Mouse (Mus musculus): ENCODE data around the gene Ccdc73. TPM values are rescaled to one million over a fixed set of nuclear protein-coding genes. Genes with fewer than 3 reads are reported as not detected.
"Not testable (repeated sequence)": the region's sequence is repeated elsewhere in the genome, so short reads cannot be mapped to it uniquely, and the experiment has no call there.

Ccdc73 gene
- polyA plus RNA-seq, 1 experiment, result not detected

- Histone ChIP-seq H3K4me3 (replicated peaks; ENCODE audit: extremely low read depth, low read depth, low read length) (no peak overlapping the region), H3K4me1 (ENCODE audit: control insufficient read depth, insufficient read depth, low read length) (no peaks in the 10 kb centered on the region)
- TF ChIP-seq POLR2A (IDR thresholded peaks at IDR 0.05; ENCODE audit: borderline replicate concordance, extremely low read depth, low read depth, low read length) (no peak), CTCF (IDR thresholded peaks at IDR 0.05; ENCODE audit: insufficient read depth, low read length) (no peak)
- 84% methylated on average over 12 of the region's 12 CpGs for WGBS
- no peak for DNase-seq
These were observed 153.7 kb downstream of the Ccdc73 start for GRCm38 (mm10) chr2:105021256-105021655.

DNA sequence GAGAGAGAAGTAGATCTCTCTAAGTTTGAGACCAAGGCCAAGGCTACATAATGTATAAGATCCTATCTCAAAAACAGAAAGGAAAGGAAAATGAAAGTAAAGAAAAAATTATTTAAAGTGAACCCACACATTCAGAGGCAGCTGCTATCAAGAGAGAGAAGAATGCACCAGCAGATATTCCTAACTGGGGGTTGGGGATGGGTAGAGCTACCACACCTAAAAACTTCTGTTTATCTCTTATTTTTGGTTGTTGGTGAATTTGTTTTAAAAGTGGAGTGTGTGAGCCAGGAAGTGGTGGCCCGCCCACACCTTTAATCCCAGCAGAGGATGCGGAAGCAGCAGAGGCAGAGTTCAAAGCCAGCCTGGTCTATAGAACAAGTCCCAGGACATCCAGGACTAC, 154.2 kb downstream of the Ccdc73 start:
- no peak for TF ChIP-seq CTCF (IDR thresholded peaks at IDR 0.05; ENCODE audit: insufficient read depth, low read length)
- TF ChIP-seq POLR2A (IDR thresholded peaks at IDR 0.05; ENCODE audit: borderline replicate concordance, extremely low read depth, low read depth, low read length), result no peak
- no peak for DNase-seq
- H3K4me3 ChIP-seq (replicated peaks; ENCODE audit: extremely low read depth, low read depth, low read length), result no peak overlapping the region
- H3K4me1 ChIP-seq (ENCODE audit: control insufficient read depth, insufficient read depth, low read length), result no peaks in the 10 kb centered on the region
- WGBS, result 90% methylated on average over 2 of the region's 2 CpGs

- Histone ChIP-seq H3K4me1 (ENCODE audit: control insufficient read depth, insufficient read depth, low read length) (no peaks in the 10 kb centered on the region), H3K4me3 (replicated peaks; ENCODE audit: extremely low read depth, low read depth, low read length) (no peak overlapping the region)
- TF ChIP-seq CTCF (IDR thresholded peaks at IDR 0.05; ENCODE audit: insufficient read depth, low read length) (no peak), POLR2A (IDR thresholded peaks at IDR 0.05; ENCODE audit: borderline replicate concordance, extremely low read depth, low read depth, low read length) (no peak)
- DNase-seq, result no peak
- WGBS, result 62% methylated on average over 6 of the region's 6 CpGs
These were observed 155.5 kb downstream of the Ccdc73 start for GRCm38 (mm10) chr2:105023031-105023615.

DNA sequence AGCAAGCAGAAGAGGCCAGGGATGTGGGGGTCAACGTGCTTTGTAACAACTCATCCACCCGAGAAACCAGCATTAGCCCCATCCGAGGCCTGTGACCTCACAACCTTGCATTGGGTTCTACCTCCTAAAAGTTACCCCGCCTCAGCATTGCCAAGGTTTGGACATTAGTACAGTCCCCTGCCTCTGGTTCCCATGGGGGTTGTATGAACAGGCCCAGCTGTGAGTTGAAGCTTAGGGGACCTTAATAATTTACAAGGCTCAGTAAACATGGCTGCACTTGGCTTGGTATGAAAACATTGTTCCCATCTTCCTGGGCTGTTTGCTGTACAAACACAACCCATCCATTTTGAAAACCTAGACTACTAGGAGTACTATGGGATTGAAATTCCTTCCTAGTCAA, 156.2 kb downstream of the Ccdc73 start:
- no peak for DNase-seq
- WGBS, result 78% methylated on average over 4 of the region's 4 CpGs
- Histone ChIP-seq H3K4me3 (replicated peaks; ENCODE audit: extremely low read depth, low read depth, low read length) (no peak overlapping the region), H3K4me1 (ENCODE audit: control insufficient read depth, insufficient read depth, low read length) (no peaks in the 10 kb centered on the region)
- TF ChIP-seq CTCF (IDR thresholded peaks at IDR 0.05; ENCODE audit: insufficient read depth, low read length) (no peak), POLR2A (IDR thresholded peaks at IDR 0.05; ENCODE audit: borderline replicate concordance, extremely low read depth, low read depth, low read length) (no peak)

DNA sequence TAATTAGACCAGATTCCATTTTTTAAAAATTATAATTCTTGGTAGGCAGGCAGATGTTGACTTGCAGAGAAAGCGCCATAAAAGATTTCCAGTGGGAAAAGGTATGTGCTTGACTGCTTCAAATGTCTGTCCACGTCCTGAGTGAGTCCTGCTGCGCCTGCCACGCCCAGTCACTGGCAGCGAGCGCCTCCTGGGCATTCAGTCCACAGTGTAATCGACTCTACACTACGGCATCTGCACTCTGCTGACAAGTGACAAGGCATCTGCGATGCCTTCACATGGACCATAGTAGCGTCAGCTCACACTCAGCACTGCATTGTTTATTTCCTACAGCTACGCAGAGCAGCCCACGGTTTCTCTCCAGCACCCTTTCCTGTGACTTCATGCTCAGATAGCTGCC, 158.0 kb downstream of the Ccdc73 start:
- not testable (repeated sequence) for DNase-seq; H3K4me1 ChIP-seq (ENCODE audit: control insufficient read depth, insufficient read depth, low read length); H3K4me3 ChIP-seq (replicated peaks; ENCODE audit: extremely low read depth, low read depth, low read length)
- WGBS, result 57% methylated on average over 12 of the region's 12 CpGs

DNA sequence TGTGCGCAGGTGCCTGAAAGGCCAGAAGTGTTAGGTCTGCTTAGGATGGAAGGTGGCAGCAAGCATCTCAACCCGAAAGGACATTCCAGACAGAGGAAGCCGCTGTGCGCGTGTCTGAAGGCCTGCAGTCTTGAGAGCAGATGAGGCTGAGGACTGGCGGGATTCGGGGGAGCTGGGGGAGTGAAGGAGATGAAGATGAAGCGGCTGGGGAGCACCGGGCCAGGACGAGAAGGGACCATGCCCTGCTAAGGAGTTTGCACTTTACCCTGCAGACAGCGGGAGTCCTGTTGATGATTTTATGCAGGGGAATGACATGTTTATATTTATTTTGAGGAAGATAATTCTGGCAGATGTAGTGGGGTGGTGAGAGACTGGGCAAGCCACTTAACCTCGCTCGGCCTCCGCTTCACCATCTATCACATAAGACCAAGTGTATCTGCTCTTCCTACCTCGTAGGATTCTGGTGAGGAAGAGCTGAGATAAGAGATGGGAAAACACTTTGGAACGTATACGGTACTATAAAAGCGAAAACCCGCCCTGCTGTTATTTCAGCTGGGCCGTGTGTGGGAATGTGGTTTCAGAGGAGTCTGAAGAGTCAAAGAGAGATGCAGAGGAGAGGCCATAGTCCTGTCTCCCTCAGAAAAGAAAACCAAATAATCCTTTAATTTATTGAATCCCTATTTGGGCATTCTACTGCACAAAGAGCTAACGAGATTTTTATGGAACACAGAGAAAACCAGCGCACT, 159.5 kb downstream of the Ccdc73 start:
- Histone ChIP-seq H3K4me3 (replicated peaks; ENCODE audit: extremely low read depth, low read depth, low read length) (no peak overlapping the region), H3K4me1 (ENCODE audit: control insufficient read depth, insufficient read depth, low read length) (no peaks in the 10 kb centered on the region)
- TF ChIP-seq POLR2A (IDR thresholded peaks at IDR 0.05; ENCODE audit: borderline replicate concordance, extremely low read depth, low read depth, low read length), result no peak
- TF ChIP-seq CTCF (IDR thresholded peaks at IDR 0.05; ENCODE audit: insufficient read depth, low read length), result no peak
- no peak for DNase-seq
- WGBS, result 55% methylated on average over 22 of the region's 22 CpGs

- TF ChIP-seq CTCF (IDR thresholded peaks at IDR 0.05; ENCODE audit: insufficient read depth, low read length) (no peak), POLR2A (IDR thresholded peaks at IDR 0.05; ENCODE audit: borderline replicate concordance, extremely low read depth, low read depth, low read length) (no peak)
- 55% methylated on average over 5 of the region's 5 CpGs for WGBS
- H3K4me3 ChIP-seq (replicated peaks; ENCODE audit: extremely low read depth, low read depth, low read length), result no peak overlapping the region
- DNase-seq, result no peak
- no peaks in the 10 kb centered on the region for H3K4me1 ChIP-seq (ENCODE audit: control insufficient read depth, insufficient read depth, low read length)
These were observed 161.2 kb downstream of the Ccdc73 start for GRCm38 (mm10) chr2:105028806-105029205.

GRCm38 (mm10) chr2:105030505-105030904, 162.9 kb downstream of the Ccdc73 start:
- Histone ChIP-seq H3K4me3 (replicated peaks; ENCODE audit: extremely low read depth, low read depth, low read length) (no peak overlapping the region), H3K4me1 (ENCODE audit: control insufficient read depth, insufficient read depth, low read length) (no peaks in the 10 kb centered on the region)
- TF ChIP-seq POLR2A (IDR thresholded peaks at IDR 0.05; ENCODE audit: borderline replicate concordance, extremely low read depth, low read depth, low read length) (no peak), CTCF (IDR thresholded peaks at IDR 0.05; ENCODE audit: insufficient read depth, low read length) (no peak)
- no peak for DNase-seq
- 88% methylated on average over 5 of the region's 5 CpGs for WGBS

- no peak for TF ChIP-seq CTCF (IDR thresholded peaks at IDR 0.05; ENCODE audit: insufficient read depth, low read length)
- no peak for TF ChIP-seq POLR2A (IDR thresholded peaks at IDR 0.05; ENCODE audit: borderline replicate concordance, extremely low read depth, low read depth, low read length)
- WGBS, result 84% methylated on average over 3 of the region's 3 CpGs
These were observed 166.5 kb downstream of the Ccdc73 start for GRCm38 (mm10) chr2:105034084-105034483.

DNA sequence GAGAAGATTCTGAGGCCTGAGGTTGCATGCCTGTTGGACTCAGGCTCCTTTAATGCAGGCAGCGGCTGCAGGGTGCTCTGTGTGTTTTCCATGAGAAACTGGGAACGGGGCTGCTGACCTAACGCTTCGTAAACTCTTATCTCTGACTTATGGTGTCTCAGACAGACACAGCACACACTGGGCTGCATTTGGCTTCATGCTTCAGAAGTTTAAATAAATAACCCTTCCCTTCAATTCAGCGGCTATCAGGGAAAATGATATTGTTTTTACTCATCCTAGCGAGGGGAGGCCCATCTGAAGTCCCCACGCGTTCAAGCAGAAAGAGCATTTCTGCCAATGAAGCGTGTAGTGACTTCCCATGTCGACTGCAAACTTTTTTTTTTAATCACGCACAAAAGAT, 168.4 kb downstream of the Ccdc73 start:
- no peak for DNase-seq
- 57% methylated on average over 11 of the region's 11 CpGs for WGBS
- TF ChIP-seq POLR2A (IDR thresholded peaks at IDR 0.05; ENCODE audit: borderline replicate concordance, extremely low read depth, low read depth, low read length) (no peak), CTCF (IDR thresholded peaks at IDR 0.05; ENCODE audit: insufficient read depth, low read length) (no peak)
- Histone ChIP-seq H3K4me1 (ENCODE audit: control insufficient read depth, insufficient read depth, low read length) (no peaks in the 10 kb centered on the region), H3K4me3 (replicated peaks; ENCODE audit: extremely low read depth, low read depth, low read length) (no peak overlapping the region)

More at GRCm38 (mm10) chr2:105034084-105034483, 166.5 kb downstream of the Ccdc73 start:
- H3K4me3 ChIP-seq (replicated peaks; ENCODE audit: extremely low read depth, low read depth, low read length), result no peak overlapping the region
- no peaks in the 10 kb centered on the region for H3K4me1 ChIP-seq (ENCODE audit: control insufficient read depth, insufficient read depth, low read length)
- DNase-seq, result no peak
